Mouse (Mus musculus): ENCODE measurements at regions not wholly inside any gene's neighbourhood (a gene's known extent, or its start where the extent isn't known, plus 50 kb on each side); places are given as distances from the start of the nearest gene placed in this dataset.
"Not testable (repeated sequence)": the region's sequence is repeated elsewhere in the genome, so short reads cannot be mapped to it uniquely, and the experiment has no call there.

GRCm38 (mm10) chr6:4277245-4277890 lies 190.6 kb upstream of the Bet1 start:
- Histone ChIP-seq H3K4me3 (replicated peaks; ENCODE audit: low read depth, low read length) (no peak overlapping the region), H3K9me3 (replicated peaks; ENCODE audit: low read length) (no peaks in the 10 kb centered on the region), H3K27me3 (ENCODE audit: insufficient read depth, low read length) (no peaks in the 10 kb centered on the region), H3K4me2 (ENCODE audit: low read length) (no peak overlapping the region), H3K9ac (ENCODE audit: low read depth, low read length) (no peak overlapping the region), H3K4me1 (replicated peaks; ENCODE audit: insufficient read depth, low read length) (no peaks in the 10 kb centered on the region), H3K27ac (no peak overlapping the region), H3K36me3 (ENCODE audit: insufficient read depth, low read length) (no peaks in the 10 kb centered on the region)
- no peak for DNase-seq (ENCODE audit: low spot score)
- no peak for TF ChIP-seq CTCF (IDR thresholded peaks at IDR 0.05; ENCODE audit: low read depth)
- no peak for ATAC-seq (replicated peaks; ENCODE audit: low FRiP score, low read depth)
- WGBS, result 51% methylated on average over 2 of the region's 2 CpGs

DNA sequence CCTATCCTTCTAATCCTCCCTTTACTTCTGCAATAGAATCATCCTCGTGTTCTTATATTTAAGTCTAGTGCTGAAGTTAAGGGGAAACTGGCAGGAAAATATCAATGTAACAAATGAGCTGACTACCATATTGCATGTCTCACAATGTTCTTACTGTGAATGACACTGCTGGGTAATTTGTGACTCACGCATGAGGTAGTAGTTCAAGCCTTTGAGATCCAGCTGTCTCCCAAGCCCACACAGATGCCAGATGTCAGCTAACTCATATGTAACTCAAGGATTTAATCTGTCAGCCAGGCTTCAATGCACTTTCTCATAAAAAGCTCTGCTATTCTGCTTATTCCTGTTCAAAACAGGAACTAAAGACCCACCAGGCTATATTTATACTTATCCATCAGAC lies 204.6 kb upstream of the Bet1 start:
- H3K4me2 ChIP-seq (ENCODE audit: low read length), result no peak overlapping the region
- no peak overlapping the region for H3K9ac ChIP-seq (ENCODE audit: low read depth, low read length)
- H3K4me3 ChIP-seq (replicated peaks; ENCODE audit: low read depth, low read length), result no peak overlapping the region
- H3K4me1 ChIP-seq (replicated peaks; ENCODE audit: insufficient read depth, low read length), result no peaks in the 10 kb centered on the region
- ATAC-seq (replicated peaks; ENCODE audit: low FRiP score, low read depth) (no peak), DNase-seq (ENCODE audit: low spot score) (no peak)
- no peaks in the 10 kb centered on the region for H3K36me3 ChIP-seq (ENCODE audit: insufficient read depth, low read length)
- no peaks in the 10 kb centered on the region for H3K27me3 ChIP-seq (ENCODE audit: insufficient read depth, low read length)
- no peaks in the 10 kb centered on the region for H3K9me3 ChIP-seq (replicated peaks; ENCODE audit: low read length)
- no peak for TF ChIP-seq CTCF (IDR thresholded peaks at IDR 0.05; ENCODE audit: low read depth)
- WGBS, result 78% methylated on average over 2 of the region's 2 CpGs
- no peak overlapping the region for H3K27ac ChIP-seq

GRCm38 (mm10) chr6:4303410-4303809 lies 201.2 kb upstream of the Col1a2 start:
- not testable (repeated sequence) for ATAC-seq (replicated peaks; ENCODE audit: low FRiP score, low read depth); H3K9ac ChIP-seq (ENCODE audit: low read depth, low read length); DNase-seq (ENCODE audit: low spot score); H3K27me3 ChIP-seq (ENCODE audit: insufficient read depth, low read length); H3K36me3 ChIP-seq (ENCODE audit: insufficient read depth, low read length); H3K4me1 ChIP-seq (replicated peaks; ENCODE audit: insufficient read depth, low read length); H3K4me3 ChIP-seq (replicated peaks; ENCODE audit: low read depth, low read length); H3K27ac ChIP-seq; H3K9me3 ChIP-seq (replicated peaks; ENCODE audit: low read length); H3K4me2 ChIP-seq (ENCODE audit: low read length)

- H3K4me1 ChIP-seq (replicated peaks; ENCODE audit: insufficient read depth, low read length), result no peaks in the 10 kb centered on the region
- DNase-seq (ENCODE audit: low spot score) (peak; percentile 1), ATAC-seq (replicated peaks; ENCODE audit: low FRiP score, low read depth) (no peak)
- WGBS, result 82% methylated on average over 4 of the region's 4 CpGs
- no peaks in the 10 kb centered on the region for H3K27me3 ChIP-seq (ENCODE audit: insufficient read depth, low read length)
- no peak for TF ChIP-seq CTCF (IDR thresholded peaks at IDR 0.05; ENCODE audit: low read depth)
- no peak overlapping the region for H3K9ac ChIP-seq (ENCODE audit: low read depth, low read length)
- no peak overlapping the region for H3K27ac ChIP-seq
- H3K4me2 ChIP-seq (ENCODE audit: low read length), result no peak overlapping the region
- H3K36me3 ChIP-seq (ENCODE audit: insufficient read depth, low read length), result no peaks in the 10 kb centered on the region
- H3K9me3 ChIP-seq (replicated peaks; ENCODE audit: low read length), result no peaks in the 10 kb centered on the region
- no peak overlapping the region for H3K4me3 ChIP-seq (replicated peaks; ENCODE audit: low read depth, low read length)
Observed at GRCm38 (mm10) chr6:4349953-4350352, 154.7 kb upstream of the Col1a2 start.

DNA sequence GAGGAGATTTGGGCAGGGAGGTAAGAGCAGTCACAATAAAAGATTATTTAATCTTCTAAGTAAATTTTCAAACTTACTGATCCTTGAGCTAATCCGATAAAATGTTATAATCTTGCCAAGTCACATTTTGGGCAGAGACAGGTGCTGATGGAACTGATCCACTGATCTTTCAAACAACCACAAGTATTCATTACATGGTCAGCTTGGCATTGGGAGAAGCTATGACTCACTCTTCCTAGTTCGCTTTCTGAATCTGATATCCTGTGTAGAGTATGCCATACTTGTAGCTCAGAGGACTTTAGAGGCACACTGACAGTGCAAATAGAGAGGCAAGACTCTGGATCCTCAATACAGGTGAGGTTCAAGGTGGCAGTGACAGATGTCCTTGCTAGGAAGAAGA lies 142.4 kb upstream of the Col1a2 start:
- no peaks in the 10 kb centered on the region for H3K36me3 ChIP-seq (ENCODE audit: insufficient read depth, low read length)
- H3K9me3 ChIP-seq (replicated peaks; ENCODE audit: low read length), result no peaks in the 10 kb centered on the region
- 91% methylated on average over 2 of the region's 2 CpGs for WGBS
- H3K4me1 ChIP-seq (replicated peaks; ENCODE audit: insufficient read depth, low read length), result no peaks in the 10 kb centered on the region
- H3K4me2 ChIP-seq (ENCODE audit: low read length), result no peak overlapping the region
- no peaks in the 10 kb centered on the region for H3K27me3 ChIP-seq (ENCODE audit: insufficient read depth, low read length)
- H3K4me3 ChIP-seq (replicated peaks; ENCODE audit: low read depth, low read length), result no peak overlapping the region
- TF ChIP-seq CTCF (IDR thresholded peaks at IDR 0.05; ENCODE audit: low read depth), result no peak
- H3K27ac ChIP-seq, result no peak overlapping the region
- DNase-seq (ENCODE audit: low spot score) (no peak), ATAC-seq (replicated peaks; ENCODE audit: low FRiP score, low read depth) (no peak)
- H3K9ac ChIP-seq (ENCODE audit: low read depth, low read length), result no peak overlapping the region

DNA sequence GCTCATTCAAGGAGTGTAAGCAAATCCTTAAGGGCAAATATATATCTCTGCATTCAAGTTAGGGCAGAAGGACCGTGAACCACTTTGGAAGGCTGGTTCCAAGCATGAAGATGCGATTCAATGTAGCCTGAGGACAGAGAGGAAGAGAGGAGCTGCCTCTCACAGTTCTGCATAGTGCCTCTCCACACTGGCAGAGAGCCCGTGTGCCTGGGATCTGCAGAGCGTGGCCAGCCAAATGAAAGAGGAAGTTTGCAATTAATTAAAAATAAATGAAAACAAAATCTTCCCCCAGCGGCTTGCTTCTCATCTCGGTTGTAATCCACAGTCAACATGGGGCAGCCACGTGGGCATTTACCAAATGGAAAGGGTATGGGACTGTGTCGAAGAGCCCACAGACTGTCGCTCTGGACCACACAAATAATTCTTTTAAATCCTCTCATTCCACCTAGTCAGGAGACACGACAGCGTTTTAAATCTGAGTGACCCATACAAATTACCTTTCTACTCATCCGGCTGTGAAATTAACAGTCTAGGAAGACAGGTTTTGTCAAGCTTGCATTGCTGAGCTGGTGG lies 129.1 kb upstream of the Col1a2 start:
- Histone ChIP-seq H3K27me3 (ENCODE audit: insufficient read depth, low read length) (no peaks in the 10 kb centered on the region), H3K4me1 (replicated peaks; ENCODE audit: insufficient read depth, low read length) (no peaks in the 10 kb centered on the region), H3K4me2 (ENCODE audit: low read length) (peak overlapping the region; percentile 36), H3K36me3 (ENCODE audit: insufficient read depth, low read length) (no peaks in the 10 kb centered on the region), H3K4me3 (replicated peaks; ENCODE audit: low read depth, low read length) (no peak overlapping the region), H3K9me3 (replicated peaks; ENCODE audit: low read length) (no peaks in the 10 kb centered on the region), H3K27ac (no peak overlapping the region), H3K9ac (ENCODE audit: low read depth, low read length) (no peak overlapping the region)
- no peak for TF ChIP-seq CTCF (IDR thresholded peaks at IDR 0.05; ENCODE audit: low read depth)
- DNase-seq (ENCODE audit: low spot score) (no peak), ATAC-seq (replicated peaks; ENCODE audit: low FRiP score, low read depth) (no peak)
- WGBS, result 46% methylated on average over 12 of the region's 12 CpGs

DNA sequence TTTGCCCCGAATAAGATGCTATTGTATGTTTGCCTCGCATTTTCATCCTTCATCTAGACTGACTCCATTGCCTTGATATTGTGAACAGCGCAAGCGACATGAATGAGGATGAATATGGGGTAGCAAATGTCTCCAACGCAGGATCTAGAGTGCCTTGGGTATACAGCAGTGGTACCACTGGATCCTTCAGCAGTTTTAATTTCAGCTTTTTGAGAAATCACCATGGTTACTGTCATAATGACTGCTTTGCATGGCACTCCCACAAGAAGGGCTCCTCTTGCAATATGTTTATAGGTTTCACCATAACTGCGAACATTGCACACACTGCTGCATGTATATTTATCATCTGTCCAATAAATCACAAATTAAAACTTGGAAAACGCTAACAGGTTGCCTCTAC lies 107.8 kb upstream of the Col1a2 start:
- H3K36me3 ChIP-seq (ENCODE audit: insufficient read depth, low read length), result no peaks in the 10 kb centered on the region
- no peak overlapping the region for H3K9ac ChIP-seq (ENCODE audit: low read depth, low read length)
- no peak overlapping the region for H3K4me2 ChIP-seq (ENCODE audit: low read length)
- H3K27ac ChIP-seq, result no peak overlapping the region
- ATAC-seq (replicated peaks; ENCODE audit: low FRiP score, low read depth), result no peak
- DNase-seq (ENCODE audit: low spot score), result no peak
- H3K27me3 ChIP-seq (ENCODE audit: insufficient read depth, low read length), result no peaks in the 10 kb centered on the region
- H3K4me3 ChIP-seq (replicated peaks; ENCODE audit: low read depth, low read length), result no peak overlapping the region
- WGBS, result 88% methylated on average over 7 of the region's 7 CpGs
- TF ChIP-seq CTCF (IDR thresholded peaks at IDR 0.05; ENCODE audit: low read depth), result no peak
- H3K9me3 ChIP-seq (replicated peaks; ENCODE audit: low read length), result no peaks in the 10 kb centered on the region
- no peaks in the 10 kb centered on the region for H3K4me1 ChIP-seq (replicated peaks; ENCODE audit: insufficient read depth, low read length)

Measured in kidney, postnatal 0 days (tissue).